Mouse (Mus musculus): ENCODE results near the gene Nfil3. TPM values are rescaled to one million over a fixed set of nuclear protein-coding genes. Genes with fewer than 3 reads are reported as not detected.

Nfil3 gene
- polyA plus RNA-seq, 1 experiment from 2014 or later = 22.8 TPM

GRCm38 (mm10) chr13:52962361-52962760, 18.5 kb downstream of the Nfil3 start:
- H3K36me3 ChIP-seq (replicated peaks) = peaks cover 34% of the 10 kb centered on the region
- no peaks in the 10 kb centered on the region for H3K9me3 ChIP-seq
- WGBS = 85% methylated on average over 6 of the region's 6 CpGs
- no peak for DNase-seq (ENCODE audit: low spot score)
- no peaks in the 10 kb centered on the region for H3K27me3 ChIP-seq (replicated peaks; ENCODE audit: low read depth, poor library complexity, severe bottlenecking)
- H3K4me3 ChIP-seq = no peak overlapping the region
- no peak overlapping the region for H3K27ac ChIP-seq (replicated peaks)
- no peaks in the 10 kb centered on the region for H3K4me1 ChIP-seq

GRCm38 (mm10) chr13:52953779-52954553, 26.9 kb downstream of the Nfil3 start:
- 90% methylated on average over 6 of the region's 6 CpGs for WGBS
- Histone ChIP-seq H3K4me3 (no peak overlapping the region), H3K36me3 (replicated peaks) (no peaks in the 10 kb centered on the region), H3K27me3 (replicated peaks; ENCODE audit: low read depth, poor library complexity, severe bottlenecking) (no peaks in the 10 kb centered on the region), H3K9me3 (no peaks in the 10 kb centered on the region), H3K27ac (replicated peaks) (no peak overlapping the region), H3K4me1 (no peaks in the 10 kb centered on the region)
- DNase-seq (ENCODE audit: low spot score) = no peak

- no peak for DNase-seq (ENCODE audit: low spot score)
- Histone ChIP-seq H3K4me3 (no peak overlapping the region), H3K36me3 (replicated peaks) (no peaks in the 10 kb centered on the region), H3K9me3 (no peaks in the 10 kb centered on the region), H3K4me1 (no peaks in the 10 kb centered on the region), H3K27me3 (replicated peaks; ENCODE audit: low read depth, poor library complexity, severe bottlenecking) (no peaks in the 10 kb centered on the region), H3K27ac (replicated peaks) (no peak overlapping the region)
- WGBS = 92% methylated on average over 3 of the region's 3 CpGs
Measured at GRCm38 (mm10) chr13:52949211-52949610, 31.7 kb downstream of the Nfil3 start.

- Histone ChIP-seq H3K27ac (replicated peaks) (no peak overlapping the region), H3K4me3 (no peak overlapping the region), H3K27me3 (replicated peaks; ENCODE audit: low read depth, poor library complexity, severe bottlenecking) (no peaks in the 10 kb centered on the region), H3K4me1 (0 out of 2 replicates have a peak, but pooled peaks cover 4% of the 10 kb centered on the region), H3K36me3 (replicated peaks) (no peaks in the 10 kb centered on the region), H3K9me3 (no peaks in the 10 kb centered on the region)
- no peak for DNase-seq (ENCODE audit: low spot score)
- WGBS = 79% methylated on average over 4 of the region's 4 CpGs
Measured at GRCm38 (mm10) chr13:52947545-52947944, 33.3 kb downstream of the Nfil3 start.

- 90% methylated on average over 9 of the region's 9 CpGs for WGBS
- Histone ChIP-seq H3K27me3 (replicated peaks; ENCODE audit: low read depth, poor library complexity, severe bottlenecking) (no peaks in the 10 kb centered on the region), H3K36me3 (replicated peaks) (no peaks in the 10 kb centered on the region), H3K27ac (replicated peaks) (no peak overlapping the region), H3K4me1 (peaks cover 5% of the 10 kb centered on the region; the same call in 1 of the 2 replicates), H3K4me3 (no peak overlapping the region), H3K9me3 (no peaks in the 10 kb centered on the region)
- no peak for DNase-seq (ENCODE audit: low spot score)
Measured at GRCm38 (mm10) chr13:52945769-52946168, 35.1 kb downstream of the Nfil3 start.

- H3K9me3 ChIP-seq = no peaks in the 10 kb centered on the region
- 78% methylated on average over 4 of the region's 4 CpGs for WGBS
- H3K27me3 ChIP-seq (replicated peaks; ENCODE audit: low read depth, poor library complexity, severe bottlenecking) = no peaks in the 10 kb centered on the region
- peaks cover 7% of the 10 kb centered on the region; the same call in 1 of the 2 replicates for H3K4me1 ChIP-seq
- no peaks in the 10 kb centered on the region for H3K36me3 ChIP-seq (replicated peaks)
- no peak overlapping the region for H3K4me3 ChIP-seq
- no peak overlapping the region for H3K27ac ChIP-seq (replicated peaks)
- no peak for DNase-seq (ENCODE audit: low spot score)
Measured at GRCm38 (mm10) chr13:52944116-52944515, 36.8 kb downstream of the Nfil3 start.

GRCm38 (mm10) chr13:52942876-52943388, 37.9 kb downstream of the Nfil3 start:
- Histone ChIP-seq H3K36me3 (replicated peaks) (no peaks in the 10 kb centered on the region), H3K27me3 (replicated peaks; ENCODE audit: low read depth, poor library complexity, severe bottlenecking) (no peaks in the 10 kb centered on the region), H3K4me3 (no peak overlapping the region), H3K9me3 (no peaks in the 10 kb centered on the region), H3K4me1 (peaks cover 7% of the 10 kb centered on the region; the same call in 1 of the 2 replicates), H3K27ac (replicated peaks) (no peak overlapping the region)
- no peak for DNase-seq (ENCODE audit: low spot score)
- 75% methylated on average over 1 of the region's 1 CpGs for WGBS

GRCm38 (mm10) chr13:52940956-52941355, 39.9 kb downstream of the Nfil3 start:
- Histone ChIP-seq H3K36me3 (replicated peaks) (no peaks in the 10 kb centered on the region), H3K27me3 (replicated peaks; ENCODE audit: low read depth, poor library complexity, severe bottlenecking) (no peaks in the 10 kb centered on the region), H3K27ac (replicated peaks) (no peak overlapping the region), H3K4me3 (no peak overlapping the region), H3K9me3 (no peaks in the 10 kb centered on the region), H3K4me1 (peaks cover 7% of the 10 kb centered on the region; the same call in 1 of the 2 replicates)
- 86% methylated on average over 7 of the region's 7 CpGs for whole genome bisulfite sequencing
- no peak for DNase-seq (ENCODE audit: low spot score)

GRCm38 (mm10) chr13:52930582-52930981, 50.3 kb downstream of the Nfil3 start:
- Histone ChIP-seq H3K36me3 (replicated peaks) (no peaks in the 10 kb centered on the region), H3K4me1 (peaks cover 29% of the 10 kb centered on the region), H3K27ac (replicated peaks) (no peak overlapping the region), H3K27me3 (replicated peaks; ENCODE audit: low read depth, poor library complexity, severe bottlenecking) (0 out of 2 replicates have a peak, but pooled peaks cover 5% of the 10 kb centered on the region), H3K9me3 (no peaks in the 10 kb centered on the region), H3K4me3 (no peak overlapping the region)
- no peak for DNase-seq (ENCODE audit: low spot score)
- 55% methylated on average over 10 of the region's 10 CpGs for WGBS

GRCm38 (mm10) chr13:52929209-52930171, 51.4 kb downstream of the Nfil3 start, which contains the start of gene Auh:
Gene Auh, minus strand, starts transcription at chr13:52929681.
- Histone ChIP-seq H3K27me3 (replicated peaks; ENCODE audit: low read depth, poor library complexity, severe bottlenecking) (0 out of 2 replicates have a peak, but pooled peaks cover 5% of the 10 kb centered on the region), H3K27ac (replicated peaks) (peak within 1 kb of the TSS; percentile 91), H3K4me1 (peaks cover 29% of the 10 kb centered on the region), H3K9me3 (no peaks in the 10 kb centered on the region), H3K36me3 (replicated peaks) (no peaks in the 10 kb centered on the region), H3K4me3 (peak within 1 kb of the TSS; percentile 89)
- WGBS = under 1% methylated on average over 63 of the region's 63 CpGs
- DNase-seq (ENCODE audit: low spot score) = peak; percentile 95

- 73% methylated on average over 9 of the region's 9 CpGs for WGBS
- Histone ChIP-seq H3K4me1 (peaks cover 29% of the 10 kb centered on the region), H3K27me3 (replicated peaks; ENCODE audit: low read depth, poor library complexity, severe bottlenecking) (0 out of 2 replicates have a peak, but pooled peaks cover 5% of the 10 kb centered on the region), H3K27ac (replicated peaks) (no peak overlapping the region), H3K36me3 (replicated peaks) (no peaks in the 10 kb centered on the region), H3K4me3 (peak overlapping the region; percentile 89), H3K9me3 (no peaks in the 10 kb centered on the region)
- DNase-seq (ENCODE audit: low spot score) = no peak
Measured at GRCm38 (mm10) chr13:52928392-52928791, 52.5 kb downstream of the Nfil3 start.

- Histone ChIP-seq H3K9me3 (no peaks in the 10 kb centered on the region), H3K27ac (replicated peaks) (no peak overlapping the region), H3K27me3 (replicated peaks; ENCODE audit: low read depth, poor library complexity, severe bottlenecking) (no peaks in the 10 kb centered on the region), H3K4me1 (peaks cover 13% of the 10 kb centered on the region), H3K4me3 (no peak overlapping the region), H3K36me3 (replicated peaks) (no peaks in the 10 kb centered on the region)
- 84% methylated on average over 5 of the region's 5 CpGs for WGBS
- DNase-seq (ENCODE audit: low spot score) = no peak
Measured at GRCm38 (mm10) chr13:52924457-52924856, 56.4 kb downstream of the Nfil3 start.
